Mouse (Mus musculus) G1E (cell line): ENCODE measurements around the gene Olfr686.

Source experiments
- CTCF ChIP-seq: IDR thresholded peaks from 2 replicates; pipeline ENCODE4 v1.5.1; 2012; ENCODE audit warnings: low read depth, low read length, inconsistent platforms, mixed read lengths
- GATA1 ChIP-seq: IDR thresholded peaks from 2 replicates; pipeline ENCODE4 v1.6.1; 2012; ENCODE audit warnings: borderline replicate concordance, low read length, inconsistent platforms, mixed read lengths
- POLR2AphosphoS5 ChIP-seq: IDR thresholded peaks from 2 replicates; pipeline ENCODE4 v1.6.1; 2012; ENCODE audit warnings: low read depth, low read length, inconsistent platforms; ENCODE audit not compliant: insufficient replicate concordance
- TAL1 ChIP-seq: conservative IDR thresholded peaks from 2 replicates; pipeline ENCODE4 v1.6.1; 2012; ENCODE audit warnings: low read depth, low read length, inconsistent platforms, mixed read lengths

- TF ChIP-seq CTCF (no peak), GATA1 (no peak), POLR2AphosphoS5 (no peak), TAL1 (no peak)
These were observed 11.0 kb upstream of the Olfr686 start for GRCm38 (mm10) chr7:105218281-105218680.
